Mouse (Mus musculus): Measurements from ENCODE around the gene Me3.

The Me3 gene

DNA sequence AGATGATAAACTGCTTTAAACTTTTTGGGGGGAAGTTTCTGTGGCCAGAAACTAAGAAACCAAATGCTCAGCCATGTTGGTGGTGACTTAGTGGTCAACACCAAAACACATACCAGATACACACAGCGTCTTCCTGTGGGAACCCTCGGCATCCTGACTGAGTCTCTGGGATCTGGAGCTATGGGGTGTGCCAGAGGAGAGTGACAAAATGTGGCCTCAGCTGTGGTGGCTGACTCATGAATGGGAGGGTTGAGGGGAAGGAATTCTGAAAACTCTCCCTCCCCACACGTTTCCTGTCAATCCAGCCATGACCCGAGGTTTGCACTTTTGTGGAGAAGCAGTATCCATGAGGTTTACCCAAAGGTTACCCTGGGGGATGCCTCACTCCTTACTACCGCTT is 32.0 kb downstream of the Me3 start:
- in situ Hi-C loops (cut with MboI; ENCODE audit: unreplicated experiment in 2 of 2) = loop anchor here in 1 of 2 experiments (5.0 kb wide), 1 partner anchor 48 kb away; no protein-coding TSS in a partner anchor

DNA sequence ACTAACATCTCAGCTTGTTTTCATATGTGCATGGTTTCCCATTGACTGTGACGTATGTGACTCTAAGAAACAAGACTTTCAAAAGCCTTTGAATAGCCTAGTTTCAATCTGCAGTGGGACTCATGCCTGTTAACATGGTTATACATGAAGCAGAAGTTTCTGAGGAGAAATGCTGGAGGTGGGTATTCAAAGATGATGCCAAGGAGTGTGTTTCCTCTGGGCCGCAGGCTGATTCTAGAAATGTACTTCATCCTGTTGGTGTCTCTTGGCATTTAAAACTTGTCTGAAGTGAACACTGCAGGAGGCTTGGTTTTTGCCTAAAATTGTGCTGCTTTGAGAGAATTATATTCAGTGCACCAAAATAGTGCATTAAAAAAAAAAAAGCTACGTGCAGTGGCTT is 34.2 kb downstream of the Me3 start:
- in situ Hi-C loops (cut with MboI; ENCODE audit: unreplicated experiment in 2 of 2) = no loop called here

DNA sequence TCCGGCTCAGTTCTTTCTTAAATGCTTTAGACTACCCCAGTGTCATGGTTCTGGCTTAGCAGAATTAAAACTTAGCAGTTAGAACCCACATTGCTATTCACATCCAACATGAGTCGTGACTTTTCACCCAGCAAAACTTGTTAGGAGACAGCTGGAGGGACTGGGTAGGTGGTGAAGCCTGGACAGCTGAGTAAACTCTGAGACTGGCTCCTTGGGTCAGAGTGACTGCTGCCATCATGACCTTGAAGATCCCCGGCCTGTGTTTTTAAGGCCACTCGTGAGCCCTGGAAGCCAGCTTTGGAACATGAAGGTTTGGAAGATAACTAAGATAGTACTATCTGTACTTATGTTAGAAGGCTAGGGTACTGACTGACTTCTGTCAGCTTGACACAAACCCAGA is 35.4 kb downstream of the Me3 start:
- in situ Hi-C loops (cut with MboI; ENCODE audit: unreplicated experiment in 2 of 2) = no loop called here

DNA sequence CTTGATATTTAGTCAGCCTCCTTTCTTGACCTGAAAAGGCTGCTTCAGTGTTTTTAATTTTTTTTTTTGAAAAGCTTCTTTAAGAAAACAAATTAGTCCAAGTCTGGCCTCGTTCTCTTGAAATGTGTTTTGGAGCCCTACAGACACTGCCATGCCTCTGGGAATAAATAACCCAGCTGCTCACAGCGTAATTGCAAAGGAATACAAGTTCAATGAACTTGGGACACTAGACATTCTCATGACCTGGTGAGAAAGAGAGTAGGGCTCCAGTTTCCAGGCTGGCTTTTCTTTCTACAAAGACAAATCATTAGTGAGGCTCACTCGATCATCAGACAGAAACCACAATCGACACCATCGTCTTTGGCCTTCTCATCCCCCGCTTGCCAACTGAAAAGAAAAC is 37.3 kb downstream of the Me3 start:
- in situ Hi-C loops (cut with MboI; ENCODE audit: unreplicated experiment in 2 of 2) = no loop called here

DNA sequence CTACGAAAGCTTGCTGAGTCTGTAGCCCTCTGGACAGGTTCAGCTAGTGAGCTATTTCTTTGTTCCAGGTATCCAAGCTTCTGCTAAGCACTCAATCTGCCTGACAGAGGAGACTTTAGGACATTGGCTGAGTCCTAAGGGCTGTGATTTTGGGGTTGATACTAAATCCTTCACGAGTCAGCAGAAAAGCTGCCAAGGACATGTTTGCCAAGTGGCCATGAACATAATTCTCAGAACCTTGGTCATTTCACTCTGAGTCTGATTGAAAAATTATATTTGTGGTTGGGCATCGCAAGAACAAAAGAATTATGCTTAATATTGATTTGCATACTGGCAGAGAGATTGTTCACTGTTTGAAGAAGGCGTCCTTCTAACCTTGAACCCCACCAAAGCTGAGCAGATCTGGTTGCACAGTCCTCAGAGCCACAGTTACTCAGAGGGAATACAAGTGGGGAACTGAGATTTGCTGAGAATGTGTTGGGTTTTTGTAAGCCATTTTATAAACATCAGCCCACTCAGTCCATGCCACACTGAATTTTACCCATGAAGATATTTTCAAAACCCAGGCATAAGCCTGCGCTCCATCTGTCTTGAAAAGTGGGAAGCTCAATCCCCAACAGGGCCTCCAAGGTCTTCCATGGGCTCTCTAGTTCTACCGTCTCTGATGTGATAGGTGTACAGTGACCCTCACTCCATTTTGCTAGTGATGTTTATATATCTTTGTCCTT is 39.1 kb downstream of the Me3 start:
- in situ Hi-C loops (cut with MboI; ENCODE audit: unreplicated experiment in 2 of 2) = no loop called here

DNA sequence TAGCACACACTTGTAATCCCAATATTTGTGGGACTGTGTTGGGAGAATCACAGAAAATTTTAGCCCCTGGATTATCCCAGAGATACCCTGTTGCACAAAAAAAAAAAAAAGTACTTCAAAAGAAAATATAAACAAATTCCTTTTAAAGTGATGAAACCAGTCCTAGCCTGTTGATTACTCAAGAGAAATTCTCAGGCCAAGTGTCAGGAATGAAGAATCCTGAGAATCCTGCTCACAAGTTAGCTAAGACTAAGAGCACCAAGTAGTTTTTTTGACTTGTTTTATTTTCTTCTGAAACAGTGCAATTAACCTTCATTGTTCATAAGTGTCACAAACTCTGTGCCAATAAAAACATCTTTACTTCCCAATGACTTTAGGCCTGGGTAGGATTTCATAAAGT is 44.0 kb downstream of the Me3 start:
- in situ Hi-C loops (cut with MboI; ENCODE audit: unreplicated experiment in 2 of 2) = no loop called here

DNA sequence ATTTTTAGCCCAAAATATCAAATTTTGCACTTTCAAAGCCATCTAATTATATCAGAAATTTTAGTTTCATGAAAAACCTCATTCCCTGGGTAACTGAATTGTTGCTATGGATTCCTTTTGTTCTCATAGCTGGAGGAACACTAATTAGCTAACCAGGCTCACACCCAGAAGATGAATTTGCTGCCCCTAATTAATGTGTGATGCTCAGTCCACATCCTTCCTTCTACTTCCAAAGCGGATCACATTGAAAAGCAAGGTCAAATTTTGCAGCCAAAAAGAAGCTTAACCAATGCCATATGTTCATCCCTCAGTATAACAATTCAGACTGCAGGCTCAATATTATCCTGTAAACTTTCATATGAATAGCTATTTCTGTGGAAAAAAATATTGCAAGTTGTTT is 45.7 kb downstream of the Me3 start:
- in situ Hi-C loops (cut with MboI; ENCODE audit: unreplicated experiment in 2 of 2) = no loop called here

DNA sequence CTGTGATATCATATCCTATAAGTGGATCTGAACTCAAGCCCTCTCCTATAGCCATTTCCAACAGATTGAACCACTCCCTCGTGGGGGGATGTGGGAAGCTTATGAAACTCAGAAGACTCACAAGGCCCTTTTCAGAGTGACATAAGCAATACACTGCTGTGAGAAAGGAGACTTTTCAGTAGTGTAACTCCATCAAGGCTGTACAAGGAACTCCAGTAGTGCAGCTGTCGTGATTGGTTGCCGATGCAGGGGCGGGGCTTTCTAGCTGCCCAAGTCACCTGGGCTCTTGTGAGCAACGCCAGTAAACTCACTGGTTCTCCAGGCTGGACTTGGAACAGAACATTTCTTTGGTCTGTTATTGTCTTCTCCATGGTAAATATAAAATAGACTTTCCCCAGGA is 46.5 kb downstream of the Me3 start:
- in situ Hi-C loops (cut with MboI; ENCODE audit: unreplicated experiment in 2 of 2) = no loop called here

DNA sequence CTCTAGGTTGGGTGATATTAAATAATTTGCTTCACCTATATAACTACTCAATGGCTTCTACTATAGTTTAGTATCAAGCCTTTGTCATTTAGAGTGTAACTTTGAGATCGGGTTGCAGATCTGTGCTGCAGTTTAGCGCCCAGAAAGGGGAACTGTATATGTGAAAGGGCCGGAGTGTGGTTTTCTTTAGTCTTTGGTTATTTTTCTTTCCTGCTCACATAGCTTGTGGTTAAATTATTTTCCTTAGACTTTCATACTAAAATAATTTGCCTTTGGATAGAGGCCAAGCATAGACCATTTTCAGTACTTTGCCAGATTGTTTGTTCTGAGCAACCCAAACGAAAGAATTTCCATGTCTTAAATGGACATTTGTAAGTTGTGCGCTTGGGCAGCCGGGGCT is 46.9 kb downstream of the Me3 start:
- in situ Hi-C loops (cut with MboI; ENCODE audit: unreplicated experiment in 2 of 2) = no loop called here

DNA sequence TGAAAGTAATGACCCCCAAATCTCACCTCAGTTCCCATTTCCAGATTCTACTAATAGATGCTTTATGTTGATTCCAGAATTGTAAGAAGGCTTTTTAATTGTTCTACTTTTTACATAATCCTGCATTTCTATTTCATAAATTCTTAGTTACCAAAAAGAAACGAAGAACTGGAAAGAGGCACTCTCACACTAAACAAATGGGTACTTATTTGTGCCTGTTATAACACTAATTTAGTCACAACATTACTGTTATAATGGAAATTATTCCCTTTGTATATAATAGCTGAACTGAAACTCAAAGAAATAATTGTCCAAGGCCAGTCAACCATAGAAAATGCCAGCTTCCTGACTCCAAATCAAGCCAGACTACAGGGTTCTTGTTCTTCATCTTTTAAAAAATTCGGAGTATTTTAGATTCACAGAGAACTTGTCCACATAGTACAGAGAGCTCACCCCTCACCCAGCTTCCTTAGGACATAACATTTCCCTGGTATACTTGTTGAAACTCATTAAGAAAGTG is 47.5 kb downstream of the Me3 start:
- in situ Hi-C loops (cut with MboI; ENCODE audit: unreplicated experiment in 2 of 2) = no loop called here

DNA sequence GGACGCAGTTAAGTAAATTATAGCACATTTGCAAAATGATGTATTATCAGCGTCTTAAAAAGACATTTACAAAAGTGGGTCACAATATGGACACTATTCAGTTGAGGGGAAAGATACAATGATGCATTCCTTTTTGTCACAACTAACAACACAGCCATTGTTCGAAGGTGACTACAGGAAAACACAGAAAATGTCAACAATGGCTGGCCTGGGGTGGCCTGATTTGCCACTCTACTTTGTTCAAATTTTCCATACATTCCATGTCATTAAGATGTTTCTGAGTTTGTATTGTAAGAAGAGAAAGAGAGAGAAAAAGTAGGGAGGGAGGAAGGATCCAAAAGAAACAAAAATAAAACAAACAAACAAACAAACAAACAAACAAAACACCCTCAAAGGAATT is 48.7 kb downstream of the Me3 start:
- in situ Hi-C loops (cut with MboI; ENCODE audit: unreplicated experiment in 2 of 2) = no loop called here

DNA sequence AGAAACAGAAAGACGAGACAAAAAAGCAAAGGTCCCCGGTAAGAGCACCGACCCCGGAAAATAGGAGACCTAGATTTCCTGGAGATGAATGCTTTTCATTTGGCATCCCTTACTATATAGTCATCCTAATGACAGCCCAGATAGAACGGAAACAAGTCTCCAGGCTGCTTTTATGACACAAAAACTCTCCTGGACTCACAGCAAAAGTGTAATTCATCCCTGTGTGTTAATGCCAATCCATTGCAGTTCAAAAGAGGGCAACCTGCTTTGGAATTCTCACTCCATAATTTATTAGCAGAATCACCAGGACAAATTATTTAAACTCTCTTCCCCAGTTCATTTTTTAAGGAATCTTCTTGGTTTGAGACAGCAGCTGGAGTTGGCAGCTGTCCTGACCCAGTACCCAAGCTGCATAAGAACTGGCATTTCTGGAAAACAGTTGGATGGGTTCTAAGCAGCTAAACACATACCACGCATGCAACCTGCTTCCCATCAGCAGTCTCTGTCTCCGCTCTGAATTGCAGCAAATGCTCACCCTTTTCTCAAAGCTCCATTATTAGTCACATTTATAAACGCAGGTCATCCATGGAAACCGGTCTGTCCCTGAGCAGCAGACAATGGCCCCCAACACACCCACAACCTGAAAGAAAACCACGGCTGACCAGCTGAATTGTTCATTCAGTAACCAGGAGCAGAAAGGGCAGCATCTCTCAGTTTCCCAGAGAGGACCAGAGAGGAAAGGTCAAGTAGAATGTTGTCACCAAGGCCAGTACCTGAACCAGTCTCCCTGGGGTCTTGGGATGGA is 49.7 kb downstream of the Me3 start:
- in situ Hi-C loops (cut with MboI; ENCODE audit: unreplicated experiment in 2 of 2) = no loop called here

DNA sequence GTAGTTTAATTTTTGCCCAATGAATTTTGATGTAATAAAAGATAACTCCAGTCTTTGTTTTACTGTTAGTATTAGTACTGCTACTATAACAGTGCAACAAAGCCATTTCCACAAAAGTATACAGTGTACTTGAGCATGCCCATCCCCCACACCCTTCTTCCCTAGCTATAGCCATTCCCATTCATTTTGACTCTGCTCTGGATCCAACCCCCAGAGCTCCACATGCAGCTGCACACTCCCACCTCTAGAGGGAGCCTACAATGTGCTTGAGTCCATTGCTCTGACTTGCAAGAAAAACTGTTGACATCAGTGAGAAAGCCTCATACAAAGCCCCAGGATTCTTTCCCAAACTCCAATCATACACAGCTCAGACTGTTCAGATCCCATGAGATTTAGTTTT is 66.0 kb downstream of the Me3 start:
- in situ Hi-C loops (cut with MboI; ENCODE audit: unreplicated experiment in 2 of 2) = no loop called here

DNA sequence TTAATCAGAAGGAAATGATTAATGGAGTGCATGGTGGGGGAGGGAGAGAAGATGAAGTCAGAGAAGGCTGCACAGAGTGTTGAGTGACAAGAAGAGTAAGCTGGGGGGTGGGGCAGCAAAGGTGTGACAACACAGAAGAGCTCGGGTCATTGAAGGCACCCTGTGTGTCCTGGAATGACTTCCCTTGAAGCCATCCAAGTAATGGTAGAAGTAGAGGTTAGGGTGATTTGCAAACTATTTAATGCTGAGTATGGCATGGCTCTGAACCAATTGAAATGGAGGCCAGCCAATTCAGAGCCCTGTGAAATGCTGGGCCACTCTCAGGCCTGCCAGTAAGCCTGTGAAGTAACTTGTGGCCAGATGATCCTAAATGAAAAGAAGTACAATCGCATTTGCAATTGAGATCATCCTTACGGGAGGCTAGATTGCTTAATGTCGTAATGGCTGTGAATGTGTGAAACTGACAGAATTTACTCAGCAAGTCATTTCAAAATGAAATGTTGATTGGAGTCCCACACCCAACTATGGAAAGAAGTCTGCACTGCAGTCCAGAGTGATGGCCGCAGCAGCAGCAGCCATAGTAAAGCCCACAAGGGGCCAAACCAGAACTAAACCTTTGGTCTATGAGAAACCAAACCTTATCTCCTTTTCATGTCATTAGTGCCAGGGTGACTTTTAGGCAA is 67.6 kb downstream of the Me3 start:
- in situ Hi-C loops (cut with MboI; ENCODE audit: unreplicated experiment in 2 of 2) = loop anchor here (10.0 kb wide), 1 partner anchor 135 kb away; no protein-coding TSS in a partner anchor

DNA sequence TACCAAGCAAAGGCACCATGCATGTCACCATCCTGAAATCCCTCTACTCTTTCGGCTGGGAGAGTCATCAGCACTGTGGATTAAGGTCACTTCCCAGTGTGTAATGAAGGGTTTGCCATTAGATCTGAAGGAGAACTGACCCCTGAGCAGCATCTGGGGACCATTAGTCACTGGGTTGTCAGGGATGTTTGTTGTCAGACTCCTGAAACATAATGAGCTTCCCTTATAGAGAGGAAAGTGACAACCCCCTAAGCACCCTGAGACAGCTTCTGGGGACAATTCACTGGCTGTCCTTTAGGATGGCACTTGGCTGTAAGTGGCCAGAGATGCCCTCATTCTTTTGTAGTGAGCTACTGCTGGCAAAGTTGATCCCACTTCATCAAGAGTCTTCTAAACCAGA is 68.3 kb downstream of the Me3 start:
- in situ Hi-C loops (cut with MboI; ENCODE audit: unreplicated experiment in 2 of 2) = loop anchor here (10.0 kb wide), 1 partner anchor 134 kb away; no protein-coding TSS in a partner anchor

DNA sequence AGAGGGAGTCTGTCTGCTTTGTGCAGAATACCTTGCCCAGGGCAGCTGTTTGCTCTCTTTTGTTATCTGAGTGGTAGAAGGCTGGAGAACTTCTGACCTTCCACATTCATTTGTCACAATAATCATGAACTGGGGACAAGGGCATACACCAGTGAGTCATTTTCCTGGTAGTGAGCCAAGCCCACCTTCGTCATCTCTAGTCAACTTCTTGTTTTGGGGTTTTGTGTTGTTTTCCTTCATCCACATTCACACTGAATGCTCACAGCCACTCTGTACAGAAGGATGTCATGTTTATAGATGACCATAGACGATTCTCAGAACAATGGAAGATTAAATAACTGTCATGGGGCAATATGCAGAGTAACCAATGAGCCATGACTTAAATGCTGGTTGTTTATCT is 78.6 kb downstream of the Me3 start:
- in situ Hi-C loops (cut with MboI; ENCODE audit: unreplicated experiment in 2 of 2) = loop anchor here in 1 of 2 experiments (5.0 kb wide), 1 partner anchor 48 kb away; no protein-coding TSS in a partner anchor

DNA sequence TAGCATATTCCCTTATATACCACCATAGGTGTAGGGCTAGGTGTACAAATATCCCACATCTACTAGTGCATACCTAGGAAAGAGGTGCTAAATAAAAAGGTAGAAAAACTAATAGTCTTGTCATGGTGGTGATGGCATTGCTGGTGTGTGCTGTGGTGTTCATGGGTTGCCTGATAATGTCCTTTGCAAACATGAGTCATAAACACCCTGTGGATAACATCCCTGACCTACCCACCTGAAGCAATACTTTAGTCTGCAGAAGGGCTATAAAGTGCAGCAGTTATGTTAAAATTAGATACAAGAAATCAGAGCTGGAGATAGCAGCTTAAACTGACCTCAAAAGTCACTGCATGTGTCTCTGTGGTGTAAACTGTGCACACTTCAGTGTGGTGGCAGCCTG is 80.9 kb downstream of the Me3 start:
- in situ Hi-C loops (cut with MboI; ENCODE audit: unreplicated experiment in 2 of 2) = loop anchor here in 1 of 2 experiments (5.0 kb wide), 1 partner anchor 51 kb away; no protein-coding TSS in a partner anchor

DNA sequence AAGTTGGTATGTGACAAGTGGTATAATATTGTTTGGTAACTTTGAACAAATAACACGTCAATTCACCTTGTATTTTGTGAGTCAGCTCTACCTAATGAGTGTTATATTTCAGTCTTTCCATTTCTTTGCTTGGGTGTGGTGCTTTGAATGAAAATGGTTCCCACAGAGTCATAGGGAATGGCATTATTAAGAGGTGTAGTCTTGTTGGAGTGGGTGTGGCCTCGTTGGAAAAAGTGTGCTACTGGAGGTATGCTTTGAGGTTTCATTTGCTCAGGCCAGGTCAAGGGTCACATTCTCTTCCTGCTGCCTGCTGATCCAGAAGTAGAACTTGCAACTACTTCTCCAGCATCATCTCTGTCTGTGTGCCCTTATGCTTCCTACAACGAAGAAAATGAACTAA is 84.0 kb downstream of the Me3 start:
- in situ Hi-C loops (cut with MboI; ENCODE audit: unreplicated experiment in 2 of 2) = no loop called here

DNA sequence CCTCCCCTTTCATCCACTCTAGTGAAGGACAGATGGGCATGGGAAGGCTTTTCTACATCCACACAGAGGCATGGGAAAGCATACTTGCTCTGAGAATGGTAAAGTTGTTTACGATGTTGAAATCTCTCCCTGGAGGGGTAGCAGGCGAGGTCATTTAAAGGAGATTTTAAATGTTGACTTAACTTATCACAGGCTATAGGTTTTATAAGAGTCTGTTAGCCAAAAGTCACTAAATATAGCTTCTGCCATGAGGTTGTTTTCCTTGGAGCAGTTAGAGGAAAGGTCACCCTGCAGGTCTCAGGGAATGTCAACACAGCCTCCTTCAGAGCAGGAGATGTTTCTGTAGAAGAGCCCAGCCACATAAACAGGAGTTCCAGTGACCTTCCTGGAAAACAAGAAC is 85.3 kb downstream of the Me3 start:
- in situ Hi-C loops (cut with MboI; ENCODE audit: unreplicated experiment in 2 of 2) = no loop called here

DNA sequence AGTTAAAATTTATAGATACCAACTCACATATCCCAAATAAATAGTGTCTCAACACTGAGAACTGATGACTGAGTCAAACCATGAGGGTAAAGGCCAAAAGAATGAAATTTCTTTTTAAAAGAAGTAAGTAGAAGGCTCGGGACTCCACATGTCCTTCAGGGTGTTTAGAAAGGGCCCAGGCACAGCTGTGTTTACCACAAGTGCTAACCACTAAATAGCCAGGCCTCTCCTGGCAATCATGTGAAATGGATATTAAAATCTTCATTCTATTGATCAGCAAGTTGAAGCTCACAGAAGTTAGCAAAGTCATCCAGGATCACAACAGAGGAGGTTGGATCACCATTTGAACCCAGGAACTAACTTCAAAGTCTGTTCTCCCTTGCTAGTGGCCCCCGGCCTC is 86.1 kb downstream of the Me3 start:
- in situ Hi-C loops (cut with MboI; ENCODE audit: unreplicated experiment in 2 of 2) = no loop called here

DNA sequence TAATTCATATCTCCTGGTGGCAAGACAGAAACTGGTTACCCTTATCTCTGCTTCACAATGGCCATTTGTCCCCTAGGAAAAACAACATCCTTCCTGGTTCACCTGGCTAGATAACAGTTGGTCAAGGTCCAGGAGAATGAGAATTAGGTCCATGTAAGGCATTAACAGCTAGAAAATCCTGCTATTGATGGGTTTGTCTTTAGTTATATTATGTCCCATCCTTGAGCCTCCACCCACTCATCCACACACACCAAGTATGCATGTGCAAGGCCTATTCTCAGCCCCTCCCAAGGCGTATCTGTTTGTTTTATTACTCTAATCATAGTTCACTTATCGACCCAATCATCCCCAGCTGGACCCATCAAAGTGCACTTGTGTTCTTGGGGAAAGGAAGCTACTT is 88.1 kb downstream of the Me3 start:
- in situ Hi-C loops (cut with MboI; ENCODE audit: unreplicated experiment in 2 of 2) = no loop called here
